Mouse (Mus musculus) forebrain, postnatal 0 days (tissue): ENCODE measurements around the gene Kdelr2. TPM values are rescaled to one million over a fixed set of nuclear protein-coding genes. Genes with fewer than 3 reads are reported as not detected.

Source experiments
- ATAC-seq: fragments of 200-750 bp; cut with Nextera tagmentation; 2 replicates; pipeline ENCODE4 v1.8.0; 2017; ENCODE audit warnings: mild to moderate bottlenecking, moderate library complexity
- DNase-seq: peaks from one replicate; pipeline ENCODE4 v3.0.0-alpha.2; 2015
- H3K27ac ChIP-seq: fragments of 300-500 bp; sonication (generic); 2 replicates; pipeline ENCODE4 v1.5.1; 2014; ENCODE audit warnings: low read depth, mild to moderate bottlenecking, antibody characterized with exemption, low read length, moderate library complexity, mixed read lengths
- H3K27me3 ChIP-seq: fragments of 300-500 bp; sonication (generic); 2 replicates; pipeline ENCODE4 v1.6.1; 2014; ENCODE audit warnings: mild to moderate bottlenecking, low read length, mixed read lengths; ENCODE audit not compliant: insufficient read depth
- H3K36me3 ChIP-seq: fragments of 300-500 bp; sonication (generic); 2 replicates; pipeline ENCODE4 v1.6.1; 2014; ENCODE audit warnings: mild to moderate bottlenecking, moderate library complexity; ENCODE audit not compliant: insufficient read depth
- H3K4me1 ChIP-seq: fragments of 300-500 bp; sonication (generic); 2 replicates; pipeline ENCODE4 v1.6.1; 2014; ENCODE audit warnings: antibody characterized with exemption; ENCODE audit not compliant: insufficient read depth
- H3K4me2 ChIP-seq: fragments of 300-500 bp; sonication (generic); 2 replicates; pipeline ENCODE4 v1.6.1; 2014; ENCODE audit warnings: low read depth, mild to moderate bottlenecking, moderate library complexity
- H3K4me3 ChIP-seq: fragments of 300-500 bp; sonication (generic); 2 replicates; pipeline ENCODE4 v1.5.1; 2014; ENCODE audit warnings: low read depth, low read length, mixed read lengths
- H3K9ac ChIP-seq: fragments of 300-500 bp; sonication (generic); 2 replicates; pipeline ENCODE4 v1.6.1; 2014; ENCODE audit warnings: mild to moderate bottlenecking
- H3K9me3 ChIP-seq: fragments of 300-500 bp; sonication (generic); 2 replicates; pipeline ENCODE4 v1.6.1; 2016; ENCODE audit warnings: low read length
- CTCF ChIP-seq: sonication (generic); IDR thresholded peaks from 2 replicates; pipeline ENCODE4 v1.5.1; 2016; ENCODE audit warnings: antibody characterized with exemption, control low read depth, low read depth
- WGBS: fragments of 180-500 bp; shearing (Covaris S2); extraction: QIAGEN DNeasy Blood & Tissue Kit; methylation state at CpG from one replicate; pipeline ENCODE4 v1.1.7; 2014; 5-methylcytosine and 5-hydroxymethylcytosine counted together
- polyA plus RNA-seq: library from polyadenylated mRNA; unstranded; fragments of >200 nt; fragmentation: Nextera tagmentation; extraction: Ambion mirVana; gene quantifications from 2 replicates; pipeline ENCODE4 v1.2.1, GENCODE M21; 2015
- total RNA-seq: library from RNA; depleted of rRNA; stranded (reverse); fragments of >200 nt; gene quantifications from 2 replicates; pipeline ENCODE4 v1.2.3, GENCODE M21; 2014

The Kdelr2 gene
- total and polyA plus RNA-seq, 2 experiments from 2014 or later = 80.5 to 125 TPM

DNA sequence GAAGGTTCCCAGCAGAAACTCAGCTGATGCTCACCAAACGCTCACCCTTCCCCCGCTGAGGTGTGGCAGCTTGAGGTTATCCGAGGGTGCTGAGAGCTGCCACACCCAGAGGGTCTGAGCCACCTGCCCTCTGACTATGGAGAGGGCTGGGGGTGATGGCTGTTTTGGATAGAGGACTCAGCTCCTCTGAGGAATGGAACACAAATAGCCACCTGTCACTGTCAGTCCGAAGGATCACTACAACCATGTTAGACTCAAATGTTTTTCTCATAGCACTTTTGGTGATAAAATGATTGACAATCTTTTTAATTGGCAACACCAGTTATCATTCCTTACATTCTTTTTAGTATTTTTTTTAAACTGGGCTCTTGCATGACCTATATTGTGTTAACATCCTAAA lies 17.8 kb downstream of the Kdelr2 start:
- TF ChIP-seq CTCF = no peak
- WGBS = 89% methylated on average over 4 of the region's 4 CpGs
- no peak overlapping the region for H3K9ac ChIP-seq

DNA sequence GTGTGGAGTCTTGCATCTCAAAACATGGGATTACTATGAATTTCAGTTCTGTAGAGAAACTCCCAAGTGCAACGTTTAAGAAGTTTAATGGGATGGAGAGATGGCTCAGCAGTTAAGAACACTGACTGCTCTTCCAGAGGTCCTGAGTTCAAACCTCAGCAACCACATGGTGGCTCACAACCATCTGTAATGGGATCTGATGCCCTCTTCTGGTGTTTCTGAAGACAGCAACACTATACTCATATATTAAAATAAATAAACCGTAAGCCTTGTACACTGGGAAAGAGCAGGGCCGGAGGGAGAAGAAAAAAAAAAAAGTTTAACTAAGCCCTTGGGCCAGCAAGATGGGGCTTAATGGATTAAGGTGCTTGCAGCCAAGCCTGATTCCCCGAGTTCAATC lies 19.4 kb downstream of the Kdelr2 start:
- H3K27me3 ChIP-seq = no peaks in the 10 kb centered on the region
- H3K36me3 ChIP-seq = peaks cover 36% of the 10 kb centered on the region
- no peak overlapping the region for H3K9ac ChIP-seq
- no peak for TF ChIP-seq CTCF
- no peak overlapping the region for H3K27ac ChIP-seq
- no peaks in the 10 kb centered on the region for H3K9me3 ChIP-seq
- 85% methylated on average over 4 of the region's 4 CpGs for WGBS
- H3K4me2 ChIP-seq = no peak overlapping the region
- H3K4me1 ChIP-seq = no peaks in the 10 kb centered on the region
- ATAC-seq (no peak), DNase-seq (no peak)
- H3K4me3 ChIP-seq = no peak overlapping the region

More for the DNA sequence above, 17.8 kb downstream of the Kdelr2 start:
- ATAC-seq (no peak), DNase-seq (no peak)
- Histone ChIP-seq H3K4me3 (no peak overlapping the region), H3K27ac (no peak overlapping the region), H3K27me3 (no peaks in the 10 kb centered on the region), H3K36me3 (peaks cover 41% of the 10 kb centered on the region), H3K4me1 (no peaks in the 10 kb centered on the region), H3K9me3 (no peaks in the 10 kb centered on the region), H3K4me2 (no peak overlapping the region)

DNA sequence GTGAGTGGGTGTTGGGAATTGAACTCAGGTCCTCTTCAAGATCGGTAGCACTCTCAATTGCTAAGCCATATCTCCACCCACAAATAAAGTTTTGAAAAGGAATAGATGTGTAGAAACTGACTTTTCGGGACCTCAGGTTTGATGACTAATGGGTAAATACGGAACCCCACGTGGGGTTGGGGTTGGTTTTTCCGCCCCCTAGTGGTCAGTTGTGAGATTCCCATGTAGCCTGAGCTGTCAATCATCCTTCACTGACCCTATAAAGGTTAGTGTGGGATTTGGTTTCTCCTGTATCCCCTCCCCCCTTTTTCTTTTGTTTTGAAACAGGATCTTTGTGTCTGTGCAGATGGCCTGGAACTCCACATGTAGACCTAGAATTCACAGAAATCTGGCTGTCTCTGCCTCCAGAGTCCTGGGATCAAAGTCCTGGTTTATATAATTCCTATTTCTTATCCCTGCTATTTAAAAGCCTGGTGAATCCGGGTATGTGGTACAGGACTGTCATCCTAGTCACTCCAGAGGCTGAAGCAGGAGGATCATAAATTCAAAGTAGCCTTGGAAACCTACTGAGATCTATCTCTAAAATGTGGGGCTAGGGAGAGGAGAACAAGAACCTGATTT lies 20.4 kb downstream of the Kdelr2 start:
- Histone ChIP-seq H3K4me2 (no peak overlapping the region), H3K9ac (no peak overlapping the region), H3K9me3 (no peaks in the 10 kb centered on the region), H3K36me3 (peaks cover 28% of the 10 kb centered on the region), H3K4me1 (no peaks in the 10 kb centered on the region), H3K27me3 (no peaks in the 10 kb centered on the region), H3K27ac (no peak overlapping the region), H3K4me3 (no peak overlapping the region)
- WGBS = 26% methylated on average over 6 of the region's 6 CpGs
- DNase-seq (peak; percentile 45), ATAC-seq (peak; percentile 36; the same call in 1 of the 2 replicates)
- peak; percentile 77 for TF ChIP-seq CTCF

DNA sequence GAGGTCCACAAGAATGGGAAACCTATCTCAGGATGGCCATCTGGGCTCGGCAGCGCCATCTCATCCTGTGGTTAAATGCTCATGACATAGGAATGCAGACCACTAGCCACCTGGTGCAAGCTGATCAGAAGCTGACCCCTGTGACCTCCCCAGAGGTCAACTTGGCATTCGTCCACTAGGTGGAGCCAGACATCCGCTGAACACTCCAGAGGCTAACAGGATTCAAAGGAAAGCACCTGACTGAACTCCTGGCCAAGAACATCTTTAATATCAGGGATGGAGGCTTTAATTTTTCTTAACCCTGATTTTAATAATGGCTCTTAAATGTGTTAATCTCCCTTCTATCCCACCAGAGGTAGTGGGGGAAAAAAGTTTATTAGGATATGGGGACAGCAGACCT lies 30.8 kb downstream of the Kdelr2 start:
- Histone ChIP-seq H3K4me1 (no peaks in the 10 kb centered on the region), H3K9me3 (no peaks in the 10 kb centered on the region), H3K9ac (no peak overlapping the region), H3K27me3 (no peaks in the 10 kb centered on the region), H3K36me3 (no peaks in the 10 kb centered on the region), H3K4me3 (no peak overlapping the region), H3K4me2 (no peak overlapping the region), H3K27ac (no peak overlapping the region)
- TF ChIP-seq CTCF = peak; percentile 74
- 10% methylated on average over 4 of the region's 4 CpGs for WGBS
- ATAC-seq (no peak), DNase-seq (peak; percentile 42)

DNA sequence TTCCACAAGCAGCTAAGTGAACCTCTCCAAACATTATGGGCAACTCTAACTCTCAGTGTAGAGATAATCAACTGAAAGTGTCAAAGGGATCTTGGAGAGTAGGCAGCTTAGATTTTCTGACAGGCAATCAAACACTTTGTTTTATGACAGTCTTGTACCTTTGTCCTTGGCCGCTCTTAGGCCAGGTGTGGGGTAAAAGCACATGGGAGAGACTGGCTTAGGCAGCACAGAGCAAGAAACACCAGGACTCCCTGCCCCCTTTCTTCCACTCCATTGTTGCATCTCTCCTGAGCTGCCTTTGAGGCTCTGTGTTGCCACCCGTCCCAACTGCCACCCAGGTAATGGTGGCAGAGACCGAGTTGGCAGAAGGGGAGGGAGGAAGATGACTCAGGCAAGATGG lies 37.7 kb downstream of the Kdelr2 start:
- Histone ChIP-seq H3K27ac (no peak overlapping the region), H3K36me3 (no peaks in the 10 kb centered on the region), H3K4me1 (no peaks in the 10 kb centered on the region), H3K27me3 (no peaks in the 10 kb centered on the region), H3K9ac (no peak overlapping the region), H3K9me3 (no peaks in the 10 kb centered on the region), H3K4me3 (no peak overlapping the region), H3K4me2 (no peak overlapping the region)
- no peak for TF ChIP-seq CTCF
- 85% methylated on average over 3 of the region's 3 CpGs for whole genome bisulfite sequencing
- no peak for ATAC-seq
- no peak for DNase-seq

DNA sequence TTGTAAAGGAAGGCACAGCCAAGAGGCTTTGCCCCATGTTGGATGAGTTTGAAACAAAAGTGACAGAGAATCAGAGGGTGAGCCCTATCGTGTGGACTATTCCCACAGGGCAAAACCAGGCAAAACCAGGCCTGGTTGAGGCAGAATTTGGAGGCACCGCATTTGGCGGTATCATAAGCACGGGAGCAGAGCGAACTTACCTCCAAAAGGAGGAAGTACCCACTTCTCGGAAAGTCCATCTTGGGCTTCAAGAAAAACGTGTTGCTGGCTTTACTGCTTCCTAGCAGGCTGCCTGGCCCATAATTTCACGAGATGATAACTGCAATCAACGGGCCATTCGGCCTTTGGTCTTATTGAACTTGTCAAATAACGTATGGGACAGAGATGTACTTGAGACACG lies 38.1 kb downstream of the Kdelr2 start:
- no peak overlapping the region for H3K9ac ChIP-seq
- H3K4me1 ChIP-seq = no peaks in the 10 kb centered on the region
- ATAC-seq (no peak), DNase-seq (no peak)
- H3K27ac ChIP-seq = no peak overlapping the region
- H3K27me3 ChIP-seq = no peaks in the 10 kb centered on the region
- no peak for TF ChIP-seq CTCF
- 89% methylated on average over 12 of the region's 12 CpGs for WGBS
- H3K36me3 ChIP-seq = no peaks in the 10 kb centered on the region
- no peaks in the 10 kb centered on the region for H3K9me3 ChIP-seq
- H3K4me2 ChIP-seq = no peak overlapping the region
- no peak overlapping the region for H3K4me3 ChIP-seq

DNA sequence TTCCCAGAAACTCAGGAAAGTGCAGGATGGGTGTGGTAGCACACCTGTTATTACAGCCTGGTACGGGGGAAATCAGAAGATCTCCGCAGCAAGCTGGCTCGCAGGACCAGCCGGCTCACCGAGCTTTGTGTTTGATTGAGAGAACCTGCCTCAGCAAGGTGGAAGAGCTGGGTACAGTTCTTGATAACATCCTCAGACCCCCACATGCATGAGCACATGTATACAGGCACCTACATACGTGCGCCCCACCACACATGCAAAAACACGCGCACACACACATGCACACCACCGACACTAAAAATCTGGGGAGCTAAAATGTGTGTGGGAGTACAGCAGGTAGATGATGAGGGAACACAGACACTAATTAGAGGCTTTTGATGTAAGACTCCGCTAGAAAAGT lies 60.0 kb downstream of the Kdelr2 start:
- WGBS = 81% methylated on average over 11 of the region's 11 CpGs
- Histone ChIP-seq H3K9me3 (no peaks in the 10 kb centered on the region), H3K4me1 (0 out of 2 replicates have a peak, but pooled peaks cover 4% of the 10 kb centered on the region), H3K9ac (peak overlapping the region; percentile 59), H3K27me3 (no peaks in the 10 kb centered on the region), H3K36me3 (peaks cover 18% of the 10 kb centered on the region), H3K4me3 (peak overlapping the region; percentile 58), H3K4me2 (peak overlapping the region; percentile 75), H3K27ac (peak overlapping the region; percentile 79; the same call in 1 of the 2 replicates)
- DNase-seq (no peak), ATAC-seq (no peak)
- no peak for TF ChIP-seq CTCF
